Comparison of ENCODE assay signal across 27 mouse cellular contexts in genomic region chr1:138708507-138709228, GRCm38 (mm10).
DNase-seq lines count a peak whose midpoint lies in the region; ATAC-seq lines count a peak whose summit lies in the region.
"Had no signal": no experiment of that assay in that cellular context is flagged by ENCODE, and none has a peak within 500 bp of the region (broad histone marks: within the 10 kb centered on the region; RNA-seq: fewer than 3 reads in every experiment).

No protein-coding gene starts in this region.

- H3K9ac ChIP-seq in midbrain, embryonic 15.5 days: no peak overlapping the region
- no peak overlapping the region for H3K9ac ChIP-seq in liver, embryonic 12.5 days
- H3K9ac ChIP-seq in intestine, embryonic 16.5 days (ENCODE audit: low read depth, low read length): no peak overlapping the region
- H3K9ac ChIP-seq: embryonic facial prominence, embryonic 15.5 days; forebrain, embryonic 15.5 days; heart, embryonic 13.5 days; limb, embryonic 13.5 days; lung, embryonic 15.5 days; neural tube, embryonic 15.5 days had no signal

- no peak overlapping the region for H3K27ac ChIP-seq in midbrain, embryonic 15.5 days
- H3K27ac ChIP-seq in midbrain, embryonic 10.5 days (replicated peaks): no peak overlapping the region
- H3K27ac ChIP-seq in liver, embryonic 12.5 days: no peak overlapping the region
- no peak overlapping the region for H3K27ac ChIP-seq in intestine, embryonic 16.5 days (ENCODE audit: low read length)
- H3K27ac ChIP-seq: embryonic facial prominence, embryonic 15.5 days; forebrain, embryonic 15.5 days; heart, embryonic 13.5 days; hindbrain, postnatal 0 days; limb, embryonic 13.5 days; lung, embryonic 15.5 days; neural tube, embryonic 15.5 days; stomach, postnatal 0 days had no signal

- H3K4me3 ChIP-seq in midbrain, embryonic 15.5 days: no peak overlapping the region
- no peak overlapping the region for H3K4me3 ChIP-seq in midbrain, embryonic 10.5 days
- no peak overlapping the region for H3K4me3 ChIP-seq in liver, embryonic 12.5 days
- H3K4me3 ChIP-seq in intestine, embryonic 16.5 days (ENCODE audit: low read length): no peak overlapping the region
- H3K4me3 ChIP-seq: embryonic facial prominence, embryonic 15.5 days; forebrain, embryonic 15.5 days; heart, embryonic 13.5 days; limb, embryonic 13.5 days; lung, embryonic 15.5 days; megakaryocyte, embryonic 14.5 days; neural tube, embryonic 15.5 days had no signal

- DNase-seq in midbrain, embryonic 10.5 days (ENCODE audit: low spot score): no peak
- peak; percentile 73 for DNase-seq in NIH3T3 (ENCODE audit: low read depth)
- no peak for DNase-seq in right cerebral cortex, postnatal 14 days
- DNase-seq: adrenal gland, postnatal 25 days; cerebellum, adult 11 months; cerebellum, postnatal 36 days; gastrocnemius, postnatal 10 days; heart, adult 18-20 months; heart, postnatal 14 days; kidney, postnatal 25 days; layer of hippocampus, postnatal 36 days; lung, postnatal 36 days; thymus, adult 2 months had no signal

- H3K27me3 ChIP-seq in midbrain, embryonic 15.5 days (replicated peaks): no peaks in the 10 kb centered on the region
- no peaks in the 10 kb centered on the region for H3K27me3 ChIP-seq in midbrain, embryonic 10.5 days (ENCODE audit: low read depth, poor library complexity, severe bottlenecking)
- no peaks in the 10 kb centered on the region for H3K27me3 ChIP-seq in liver, embryonic 12.5 days (replicated peaks)
- H3K27me3 ChIP-seq in intestine, embryonic 16.5 days (replicated peaks; ENCODE audit: control insufficient read depth, insufficient read depth, low read length): no peaks in the 10 kb centered on the region
- H3K27me3 ChIP-seq: embryonic facial prominence, embryonic 15.5 days; forebrain, embryonic 15.5 days; heart, embryonic 13.5 days; limb, embryonic 13.5 days; lung, embryonic 15.5 days; megakaryocyte, embryonic 14.5 days; neural tube, embryonic 15.5 days had no signal

- no peaks in the 10 kb centered on the region for H3K9me3 ChIP-seq in midbrain, embryonic 15.5 days
- no peaks in the 10 kb centered on the region for H3K9me3 ChIP-seq in midbrain, embryonic 10.5 days (replicated peaks)
- no peaks in the 10 kb centered on the region for H3K9me3 ChIP-seq in liver, embryonic 12.5 days (replicated peaks)
- H3K9me3 ChIP-seq in intestine, embryonic 16.5 days (ENCODE audit: control insufficient read depth, low read length): no peaks in the 10 kb centered on the region
- H3K9me3 ChIP-seq: embryonic facial prominence, embryonic 15.5 days; forebrain, embryonic 15.5 days; heart, embryonic 13.5 days; limb, embryonic 13.5 days; lung, embryonic 15.5 days; megakaryocyte, embryonic 14.5 days; neural tube, embryonic 15.5 days had no signal

- peak; percentile 78 for ATAC-seq in midbrain, embryonic 15.5 days (replicated peaks)
- ATAC-seq in liver, embryonic 12.5 days: peak; percentile 93
- 0 out of 2 replicates have a peak, but pooled peaks have one; percentile 37 for ATAC-seq in megakaryocyte-erythroid progenitor cell, adult 5-6 weeks (replicated peaks; ENCODE audit: low FRiP score, low TSS enrichment, poor library complexity, severe bottlenecking)
- ATAC-seq in intestine, embryonic 16.5 days: no peak
- ATAC-seq: forebrain, embryonic 15.5 days; hindbrain, postnatal 0 days; intestine, postnatal 0 days had no signal

- 65% methylated on average over 7 of the region's 7 CpGs for WGBS in midbrain, embryonic 15.5 days
- WGBS in midbrain, embryonic 10.5 days: 84% methylated on average over 7 of the region's 7 CpGs
- 40% methylated on average over 7 of the region's 7 CpGs for WGBS in liver, embryonic 12.5 days (ENCODE audit: insufficient replicate concordance)
- WGBS in intestine, embryonic 16.5 days: 76% methylated on average over 7 of the region's 7 CpGs

- H3K4me2 ChIP-seq in midbrain, embryonic 15.5 days: no peak overlapping the region
- H3K4me2 ChIP-seq in liver, embryonic 12.5 days: no peak overlapping the region
- H3K4me2 ChIP-seq in intestine, embryonic 16.5 days (ENCODE audit: low read depth, low read length): no peak overlapping the region
- H3K4me2 ChIP-seq: embryonic facial prominence, embryonic 15.5 days; forebrain, embryonic 15.5 days; heart, embryonic 13.5 days; limb, embryonic 13.5 days; lung, embryonic 15.5 days; neural tube, embryonic 15.5 days had no signal

- H3K4me1 ChIP-seq in midbrain, embryonic 15.5 days: peaks cover 2% of the 10 kb centered on the region; the same call in 1 of the 2 replicates
- H3K4me1 ChIP-seq in midbrain, embryonic 10.5 days: no peaks in the 10 kb centered on the region
- peaks cover 5% of the 10 kb centered on the region; the same call in 1 of the 2 replicates for H3K4me1 ChIP-seq in liver, embryonic 12.5 days
- H3K4me1 ChIP-seq in intestine, embryonic 16.5 days (ENCODE audit: control insufficient read depth, insufficient read depth, low read length): no peaks in the 10 kb centered on the region
- H3K4me1 ChIP-seq: embryonic facial prominence, embryonic 15.5 days; forebrain, embryonic 15.5 days; heart, embryonic 13.5 days; limb, embryonic 13.5 days; lung, embryonic 15.5 days; neural tube, embryonic 15.5 days had no signal

- no peaks in the 10 kb centered on the region for H3K36me3 ChIP-seq in midbrain, embryonic 15.5 days (replicated peaks)
- no peaks in the 10 kb centered on the region for H3K36me3 ChIP-seq in midbrain, embryonic 10.5 days
- H3K36me3 ChIP-seq in liver, embryonic 12.5 days: no peaks in the 10 kb centered on the region
- no peaks in the 10 kb centered on the region for H3K36me3 ChIP-seq in intestine, embryonic 16.5 days (ENCODE audit: control insufficient read depth, insufficient read depth, low read length)
- H3K36me3 ChIP-seq: embryonic facial prominence, embryonic 15.5 days; forebrain, embryonic 15.5 days; heart, embryonic 13.5 days; limb, embryonic 13.5 days; lung, embryonic 15.5 days; neural tube, embryonic 15.5 days had no signal
